Mouse (Mus musculus) liver, postnatal 0 days (tissue): Measurements from ENCODE around the gene Trim47. TPM values are rescaled to one million over a fixed set of nuclear protein-coding genes. Genes with fewer than 3 reads are reported as not detected.

Experiments
- ATAC-seq: fragments of 200-750 bp; cut with Nextera tagmentation; 2 replicates; pipeline ENCODE4 v1.8.0; 2017; ENCODE audit warnings: mild to moderate bottlenecking, moderate library complexity
- DNase-seq: peaks from one replicate; pipeline ENCODE4 v3.0.0-alpha.2; 2016
- H3K27ac ChIP-seq: fragments of 300-500 bp; sonication (generic); 2 replicates; pipeline ENCODE4 v1.5.1; 2014; ENCODE audit warnings: antibody characterized with exemption, moderate library complexity, mild to moderate bottlenecking, low read depth
- H3K27me3 ChIP-seq: fragments of 300-500 bp; sonication (generic); 2 replicates; pipeline ENCODE4 v1.6.1; 2014; ENCODE audit warnings: low read length, control low read depth, mixed read lengths; ENCODE audit not compliant: insufficient read depth
- H3K36me3 ChIP-seq: fragments of 300-500 bp; sonication (generic); replicated peaks from 2 replicates; pipeline ENCODE4 v1.6.1; 2014; ENCODE audit warnings: mild to moderate bottlenecking, control low read depth, low read length, moderate library complexity, mixed read lengths; ENCODE audit not compliant: insufficient read depth
- H3K4me1 ChIP-seq: fragments of 300-500 bp; sonication (generic); 2 replicates; pipeline ENCODE4 v1.6.1; 2014; ENCODE audit warnings: antibody characterized with exemption, mild to moderate bottlenecking, control low read depth; ENCODE audit not compliant: insufficient read depth
- H3K4me2 ChIP-seq: fragments of 300-500 bp; sonication (generic); 2 replicates; pipeline ENCODE4 v1.6.1; 2014; ENCODE audit warnings: low read depth, mild to moderate bottlenecking, low read length, moderate library complexity, mixed read lengths
- H3K4me3 ChIP-seq: fragments of 300-500 bp; sonication (generic); 2 replicates; pipeline ENCODE4 v1.5.1; 2014; ENCODE audit warnings: low read depth, low read length
- H3K9ac ChIP-seq: fragments of 300-500 bp; sonication (generic); replicated peaks from 2 replicates; pipeline ENCODE4 v1.6.1; 2014; ENCODE audit warnings: mild to moderate bottlenecking, moderate library complexity
- H3K9me3 ChIP-seq: fragments of 300-500 bp; sonication (generic); 2 replicates; pipeline ENCODE4 v1.6.1; 2016; ENCODE audit warnings: mild to moderate bottlenecking, control low read depth, low read length, mixed read lengths
- CTCF ChIP-seq: sonication (generic); IDR thresholded peaks from 2 replicates; pipeline ENCODE4 v1.5.1; 2016; ENCODE audit warnings: antibody characterized with exemption, low read depth
- EP300 ChIP-seq: IDR thresholded peaks from 2 replicates; pipeline ENCODE4 v1.6.1; 2016; ENCODE audit warnings: antibody characterized with exemption, low read depth, mild to moderate bottlenecking
- WGBS: fragments of 180-500 bp; shearing (Covaris S2); extraction: QIAGEN DNeasy Blood & Tissue Kit; methylation state at CpG from one replicate; pipeline ENCODE4 v1.1.7; 2014; ENCODE audit not compliant: insufficient replicate concordance; 5-methylcytosine and 5-hydroxymethylcytosine counted together
- polyA plus RNA-seq: library from polyadenylated mRNA; unstranded; fragments of >200 nt; fragmentation: Nextera tagmentation; extraction: Ambion mirVana; gene quantifications from 2 replicates; pipeline ENCODE4 v1.2.1, GENCODE M21; 2015

The Trim47 gene
- polyA plus RNA-seq, 1 experiment from 2014 or later, result 5.7 TPM

DNA sequence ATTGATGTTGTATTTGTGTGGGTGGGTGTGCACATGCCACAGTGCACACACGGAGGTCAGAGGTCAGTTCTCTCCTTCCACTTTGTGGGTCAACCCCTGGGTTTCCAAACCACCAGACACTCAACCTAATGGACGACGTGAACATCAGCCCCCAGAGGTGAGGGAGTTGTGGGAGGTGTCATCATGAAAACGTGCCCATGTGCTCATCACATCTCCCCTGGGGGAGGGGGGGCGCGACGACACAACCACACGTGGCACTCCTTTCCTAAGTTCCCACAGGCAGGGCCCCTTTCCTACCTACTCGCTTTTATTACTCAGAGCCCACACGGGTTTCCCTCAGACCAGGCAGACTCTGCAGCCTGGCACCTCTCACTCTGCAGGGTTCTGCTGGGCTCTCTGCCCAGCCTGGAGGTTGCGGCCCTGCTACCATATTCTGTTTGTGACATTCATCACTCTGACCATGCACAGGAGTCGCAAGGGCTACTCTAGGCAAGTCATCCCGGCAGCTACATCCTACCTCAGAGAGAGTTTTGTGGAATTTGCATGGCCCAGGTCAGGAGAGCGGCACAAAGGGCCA, 43.8 kb downstream of the Trim47 start:
- H3K4me1 ChIP-seq, result peaks cover 37% of the 10 kb centered on the region
- H3K27ac ChIP-seq, result no peak overlapping the region

DNA sequence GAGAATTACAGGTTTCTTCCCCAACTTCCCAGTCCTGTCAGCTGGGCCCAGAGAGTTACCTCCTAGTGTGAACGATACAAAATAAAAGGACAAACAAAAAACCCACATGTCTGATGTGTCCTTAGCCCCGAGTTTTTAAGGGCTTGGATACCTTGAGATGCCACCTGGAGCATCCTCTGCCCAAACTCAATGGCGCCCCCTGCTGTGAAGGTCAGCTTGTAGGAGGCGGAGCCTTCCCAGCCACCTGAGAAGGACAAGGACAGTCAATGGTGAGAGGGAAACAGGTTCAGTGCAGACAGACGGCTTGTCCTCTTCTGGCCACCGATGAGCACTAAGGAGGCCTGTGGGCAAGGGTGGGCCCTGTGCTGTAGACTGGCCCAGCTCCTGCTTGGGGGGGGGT, 45.9 kb downstream of the Trim47 start:
- Histone ChIP-seq H3K9me3 (no peaks in the 10 kb centered on the region), H3K4me2 (no peak overlapping the region), H3K4me3 (no peak overlapping the region), H3K27me3 (no peaks in the 10 kb centered on the region), H3K36me3 (peaks cover 59% of the 10 kb centered on the region), H3K9ac (no peak overlapping the region), H3K27ac (no peak overlapping the region), H3K4me1 (peaks cover 52% of the 10 kb centered on the region)
- WGBS, result 60% methylated on average over 6 of the region's 6 CpGs
- ATAC-seq, result no peak
- peak; percentile 86 for DNase-seq
- peak; percentile 85 for TF ChIP-seq CTCF
- TF ChIP-seq EP300, result no peak

More for the DNA sequence above, 43.8 kb downstream of the Trim47 start:
- DNase-seq, result no peak
- no peak overlapping the region for H3K9ac ChIP-seq
- no peak overlapping the region for H3K4me2 ChIP-seq
- H3K9me3 ChIP-seq, result no peaks in the 10 kb centered on the region
- H3K4me3 ChIP-seq, result no peak overlapping the region
- WGBS, result 86% methylated on average over 14 of the region's 14 CpGs
- no peak for ATAC-seq
- H3K27me3 ChIP-seq, result no peaks in the 10 kb centered on the region
- no peak for TF ChIP-seq CTCF
- no peak for TF ChIP-seq EP300
- H3K36me3 ChIP-seq, result peaks cover 59% of the 10 kb centered on the region

- H3K27me3 ChIP-seq, result no peaks in the 10 kb centered on the region
- WGBS, result 70% methylated on average over 10 of the region's 10 CpGs
- no peak overlapping the region for H3K4me3 ChIP-seq
- H3K27ac ChIP-seq, result no peak overlapping the region
- no peak for TF ChIP-seq CTCF
- no peak for TF ChIP-seq EP300
- peaks cover 42% of the 10 kb centered on the region for H3K4me1 ChIP-seq
- H3K36me3 ChIP-seq, result peaks cover 50% of the 10 kb centered on the region
- H3K9ac ChIP-seq, result no peak overlapping the region
- DNase-seq (no peak), ATAC-seq (no peak)
- H3K9me3 ChIP-seq, result no peaks in the 10 kb centered on the region
- no peak overlapping the region for H3K4me2 ChIP-seq
These were observed 47.5 kb downstream of the Trim47 start for GRCm38 (mm10) chr11:116079511-116079910.

GRCm38 (mm10) chr11:116078676-116079320, 48.2 kb downstream of the Trim47 start:
- Histone ChIP-seq H3K4me1 (peaks cover 35% of the 10 kb centered on the region), H3K9ac (no peak overlapping the region), H3K27ac (peak overlapping the region; percentile 95; the same call in 1 of the 2 replicates), H3K27me3 (no peaks in the 10 kb centered on the region), H3K9me3 (no peaks in the 10 kb centered on the region), H3K36me3 (peaks cover 49% of the 10 kb centered on the region), H3K4me2 (peak overlapping the region; percentile 77), H3K4me3 (no peak overlapping the region)
- 60% methylated on average over 10 of the region's 10 CpGs for WGBS
- DNase-seq, result no peak
- TF ChIP-seq EP300 (no peak), CTCF (no peak)
- no peak for ATAC-seq

DNA sequence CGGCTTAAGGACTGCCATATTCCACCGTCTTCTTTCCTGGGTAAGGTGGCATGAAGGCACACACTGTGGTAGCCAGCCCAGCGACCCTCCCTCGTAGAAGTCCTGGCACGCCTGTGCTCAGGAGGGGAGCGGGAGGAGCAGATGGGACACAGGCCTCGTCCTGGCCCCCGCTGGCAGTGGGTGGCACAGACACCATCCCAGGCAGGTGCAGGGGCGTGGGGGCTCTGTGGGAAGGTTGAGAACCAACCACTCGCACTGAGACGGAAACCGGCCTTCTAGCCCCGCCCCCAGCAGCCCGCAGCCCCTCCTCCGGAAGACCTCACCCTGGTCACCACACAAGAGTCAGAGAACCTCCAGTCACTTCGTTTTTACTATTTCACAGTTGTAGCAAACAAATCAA, 48.8 kb downstream of the Trim47 start:
- Histone ChIP-seq H3K36me3 (peaks cover 43% of the 10 kb centered on the region), H3K4me2 (peak overlapping the region; percentile 77), H3K9me3 (no peaks in the 10 kb centered on the region), H3K27me3 (no peaks in the 10 kb centered on the region), H3K4me3 (peak overlapping the region; percentile 59), H3K4me1 (peaks cover 31% of the 10 kb centered on the region), H3K27ac (peak overlapping the region; percentile 95), H3K9ac (peak overlapping the region; percentile 71)
- ATAC-seq, result peak; percentile 13
- WGBS, result 11% methylated on average over 16 of the region's 16 CpGs
- TF ChIP-seq EP300 (no peak), CTCF (no peak)
- peak; percentile 82 for DNase-seq

GRCm38 (mm10) chr11:116077446-116078204, 49.4 kb downstream of the Trim47 start, which contains the start of gene Unc13d:
Gene Unc13d (minus strand): TSS chr11:116077961.
- ATAC-seq, result peak; percentile 78

More at GRCm38 (mm10) chr11:116077446-116078204, 49.4 kb downstream of the Trim47 start, which contains the start of gene Unc13d:
- Histone ChIP-seq H3K9me3 (no peaks in the 10 kb centered on the region), H3K4me3 (peak within 1 kb of the TSS; percentile 59), H3K4me2 (peak within 1 kb of the TSS; percentile 77), H3K27me3 (no peaks in the 10 kb centered on the region), H3K36me3 (peaks cover 39% of the 10 kb centered on the region), H3K4me1 (peaks cover 31% of the 10 kb centered on the region), H3K9ac (peak within 1 kb of the TSS; percentile 71), H3K27ac (peak within 1 kb of the TSS; percentile 95)
- TF ChIP-seq CTCF, result peak; percentile 81
- TF ChIP-seq EP300, result no peak
- DNase-seq, result peak; percentile 83
- 16% methylated on average over 22 of the region's 22 CpGs for WGBS
